Mouse (Mus musculus) ES-E14 (cell line): ENCODE data around the gene Ahr. TPM values are rescaled to one million over a fixed set of nuclear protein-coding genes. Genes with fewer than 3 reads are reported as not detected.
A peak's percentile ranks its signal among the peaks of the same experiment; 100 is the strongest.

Experiments used
- DNase-seq: peaks from one replicate; pipeline ENCODE4 v3.0.0-alpha.2; 2013; ENCODE audit warnings: low read depth, low spot score
- H3K27ac ChIP-seq: 2 replicates; pipeline ENCODE4 v1.5.1; 2012; ENCODE audit warnings: low read depth, mild to moderate bottlenecking, low read length, moderate library complexity, mixed read lengths; ENCODE audit not compliant: poor library complexity, insufficient read depth, severe bottlenecking
- H3K36me3 ChIP-seq: 2 replicates; pipeline ENCODE4 v1.6.1; 2012; ENCODE audit warnings: mild to moderate bottlenecking, low read length, moderate library complexity, mixed read lengths; ENCODE audit not compliant: control insufficient read depth, poor library complexity, insufficient read depth, severe bottlenecking
- H3K4me1 ChIP-seq, 2 experiments: fragments of 150-350 bp in 1 of 2; sonication (generic) in 1 of 2; 2 replicates each; pipeline ENCODE4 v1.6.1; 2012; ENCODE audit warnings: low read length in 2 of 2, mild to moderate bottlenecking in 1 of 2, mixed read lengths in 1 of 2; ENCODE audit not compliant: control insufficient read depth in 2 of 2, insufficient read depth in 2 of 2, poor library complexity in 1 of 2
- H3K4me3 ChIP-seq, 2 experiments: fragments of 150-350 bp in 1 of 2; sonication (generic) in 1 of 2; 2 replicates each; pipeline ENCODE4 v1.5.1; 2012; ENCODE audit warnings: low read length in 2 of 2, low read depth in 1 of 2, mild to moderate bottlenecking in 1 of 2, mixed read lengths in 1 of 2; ENCODE audit not compliant: insufficient read depth in 1 of 2, poor library complexity in 1 of 2, severe bottlenecking in 1 of 2
- H3K9ac ChIP-seq: 2 replicates; pipeline ENCODE4 v1.6.1; 2012; ENCODE audit warnings: low read depth, mild to moderate bottlenecking, low read length, mixed read lengths; ENCODE audit not compliant: poor library complexity, insufficient read depth, severe bottlenecking
- H3K9me3 ChIP-seq: fragments of 150-350 bp; sonication (generic); 2 replicates; pipeline ENCODE4 v1.6.1; 2012; ENCODE audit warnings: low read depth, mild to moderate bottlenecking, low read length; ENCODE audit not compliant: control insufficient read depth, insufficient read depth
- CHD2 ChIP-seq: IDR thresholded peaks from 2 replicates; pipeline ENCODE4 v1.6.1; 2014; ENCODE audit warnings: mild to moderate bottlenecking, low read depth, low read length, inconsistent platforms
- HCFC1 ChIP-seq: IDR thresholded peaks from 2 replicates; pipeline ENCODE4 v1.6.1; 2012; ENCODE audit warnings: low read length, inconsistent platforms, borderline replicate concordance; ENCODE audit not compliant: insufficient read depth
- MAFK ChIP-seq: IDR thresholded peaks from 2 replicates; pipeline ENCODE4 v1.6.1; 2014; ENCODE audit warnings: mild to moderate bottlenecking, low read depth, low read length, inconsistent platforms; ENCODE audit not compliant: insufficient read depth
- ZC3H11A ChIP-seq: IDR thresholded peaks from 2 replicates; pipeline ENCODE4 v1.6.1; 2012; ENCODE audit warnings: low read depth, mild to moderate bottlenecking, inconsistent platforms, low read length, borderline replicate concordance
- ZNF384 ChIP-seq: IDR thresholded peaks from 2 replicates; pipeline ENCODE4 v1.6.1; 2012; ENCODE audit warnings: low read depth, low read length, inconsistent platforms
- in situ Hi-C, 2 experiments: fragments of 600-800 bp; cut with MboI; formaldehyde crosslinking; loops; one replicate each; pipeline ENCODE4 v1.15.1; 2025; ENCODE audit warnings: low sequenced_read_pairs in 2 of 2, inconsistent platforms in 1 of 2; ENCODE audit not compliant: unreplicated experiment in 2 of 2
- total RNA-seq: library from RNA; depleted of rRNA; stranded (reverse); fragments of 300-350 nt; gene quantifications from 2 replicates; pipeline ENCODE4 v1.2.3, GENCODE M21; 2012

Gene Ahr
- total RNA-seq, 1 experiment: 5.8 TPM

GRCm38 (mm10) chr12:35514671-35515070 is 20.2 kb downstream of the Ahr start:
- no peak for DNase-seq
- Histone ChIP-seq H3K27ac (no peak overlapping the region), H3K9me3 (no peaks in the 10 kb centered on the region), H3K9ac (no peak overlapping the region), H3K4me3 (no peak overlapping the region), H3K36me3 (peaks cover 9% of the 10 kb centered on the region), H3K4me1 (no peaks in the 10 kb centered on the region)
- in situ Hi-C loops: no loop called here
- no peak for TF ChIP-seq ZC3H11A
- no peak for TF ChIP-seq MAFK
- TF ChIP-seq ZNF384: no peak
- no peak for TF ChIP-seq CHD2
- no peak for TF ChIP-seq HCFC1

GRCm38 (mm10) chr12:35510711-35511110 is 24.1 kb downstream of the Ahr start:
- TF ChIP-seq CHD2 (no peak), ZC3H11A (no peak), MAFK (no peak), HCFC1 (no peak), ZNF384 (no peak)
- H3K4me1 ChIP-seq: no peaks in the 10 kb centered on the region
- in situ Hi-C loops: no loop called here
- no peak for DNase-seq
- no peak overlapping the region for H3K27ac ChIP-seq
- H3K9me3 ChIP-seq: no peaks in the 10 kb centered on the region
- no peak overlapping the region for H3K4me3 ChIP-seq
- no peak overlapping the region for H3K9ac ChIP-seq
- peaks cover 11% of the 10 kb centered on the region for H3K36me3 ChIP-seq

- no peak overlapping the region for H3K9ac ChIP-seq
- TF ChIP-seq MAFK: no peak
- no peak for TF ChIP-seq CHD2
- TF ChIP-seq HCFC1: no peak
- no peak for TF ChIP-seq ZC3H11A
- TF ChIP-seq ZNF384: no peak
- in situ Hi-C loops: no loop called here
- no peaks in the 10 kb centered on the region for H3K9me3 ChIP-seq
- H3K36me3 ChIP-seq: peaks cover 16% of the 10 kb centered on the region
- no peak for DNase-seq
- no peaks in the 10 kb centered on the region for H3K4me1 ChIP-seq
- no peak overlapping the region for H3K4me3 ChIP-seq
- no peak overlapping the region for H3K27ac ChIP-seq
Observed at GRCm38 (mm10) chr12:35506383-35506782, 28.5 kb downstream of the Ahr start.

GRCm38 (mm10) chr12:35504081-35504480 is 30.8 kb downstream of the Ahr start:
- Histone ChIP-seq H3K36me3 (peaks cover 10% of the 10 kb centered on the region), H3K27ac (no peak overlapping the region), H3K4me3 (peak overlapping the region in 1 of 2 experiments; percentile 40; a peak in 2 of 4 replicates), H3K4me1 (no peaks in the 10 kb centered on the region), H3K9me3 (no peaks in the 10 kb centered on the region), H3K9ac (no peak overlapping the region)
- 0 out of 2 replicates have a peak, but pooled peaks have one; percentile 33 for TF ChIP-seq MAFK
- no peak for TF ChIP-seq CHD2
- DNase-seq: peak; percentile 13
- in situ Hi-C loops: no loop called here

GRCm38 (mm10) chr12:35503586-35503985 is 31.3 kb downstream of the Ahr start:
- Histone ChIP-seq H3K36me3 (peaks cover 10% of the 10 kb centered on the region), H3K4me1 (no peaks in the 10 kb centered on the region), H3K9ac (no peak overlapping the region), H3K27ac (no peak overlapping the region), H3K9me3 (no peaks in the 10 kb centered on the region), H3K4me3 (no peak overlapping the region)
- in situ Hi-C loops: no loop called here
- 0 out of 2 replicates have a peak, but pooled peaks have one; percentile 4 for TF ChIP-seq ZC3H11A
- TF ChIP-seq MAFK: no peak
- no peak for TF ChIP-seq HCFC1
- TF ChIP-seq CHD2: no peak
- TF ChIP-seq ZNF384: no peak
- peak; percentile 30 for DNase-seq
